8 mouse cellular contexts compared by ENCODE assay signal in genomic region chr4:117705361-117705760, GRCm38 (mm10). TPM values are rescaled to one million over a fixed set of nuclear protein-coding genes. Genes with fewer than 3 reads are reported as not detected.
DNase-seq lines count a peak whose midpoint lies in the region.

No protein-coding gene starts in this region.

- intact Hi-C loops in left cerebral cortex, postnatal 4 days (cut with DNase I), result loop anchor here (10.0 kb wide), 2 partner anchors 69 to 379 kb away; no protein-coding TSS in a partner anchor

- DNase-seq in adrenal gland, adult (ENCODE audit: inconsistent age in 2 of 2, low spot score in 1 of 2), result peak; percentile 21 to 84
- no peak for DNase-seq in adrenal gland, adult 8-10 months
- DNase-seq in ovary, postnatal 14 days (ENCODE audit: low spot score), result peak; percentile 51
- DNase-seq in ovary, adult 18-20 months (ENCODE audit: low spot score), result no peak
- DNase-seq in cerebellum, adult 9-10 months, result peak; percentile 28
- DNase-seq in heart, postnatal 4 days, result peak; percentile 70
- DNase-seq in left cerebral cortex, postnatal 4 days, result peak; percentile 50
- DNase-seq in right cerebral cortex, postnatal 10 days (ENCODE audit: low spot score in 2 of 2), result peak; percentile 66 to 73

RNA-seq across cellular contexts. Expression of gene Gm12845, which starts 18.9 kb away (rescaled TPM):
- total RNA-seq in adrenal gland, adult 8-10 months (2022), result not detected
- total RNA-seq in heart, postnatal 4 days (2021), result not detected
- not detected for total RNA-seq in left cerebral cortex, postnatal 4 days (2021)

RNA-seq across cellular contexts. Expression of gene Dmap1, which starts 23.3 kb away (rescaled TPM):
- total RNA-seq in adrenal gland, adult 8-10 months (2022), result 10 to 100 TPM; 22.3 to 35.4 (median 31.1) TPM
- 10 to 100 TPM; 29.1 to 29.4 TPM for total RNA-seq in heart, postnatal 4 days (2021)
- total RNA-seq in left cerebral cortex, postnatal 4 days (2021), result 10 to 100 TPM; 46.1 to 47.6 TPM

Comparison
In these comparisons a context has a peak if more than half of its experiments do, and no peak if none do; other contexts are left out.
1. DNase-seq: peak in adrenal gland, adult (2 of 2), ovary, postnatal 14 days (single experiment), cerebellum, adult 9-10 months (single experiment), heart, postnatal 4 days (single experiment), left cerebral cortex, postnatal 4 days (single experiment) and right cerebral cortex, postnatal 10 days (2 of 2); none in adrenal gland, adult 8-10 months (single experiment) and ovary, adult 18-20 months (single experiment).